Mouse (Mus musculus): ENCODE data around the gene Cox8a.

GRCm38 (mm10) chr19:7217926-7218267 is 481 bp upstream of the Cox8a start:
- TF ChIP-seq POLR2A (IDR thresholded peaks at IDR 0.05; ENCODE audit: low read depth, low read length) (no peak), CTCF (IDR thresholded peaks at IDR 0.05; ENCODE audit: extremely low read depth, insufficient read depth, insufficient read length, insufficient replicate concordance) (no peak)

Measured in spleen, adult 2 months (tissue).